ENCODE assay signal across 8 mouse cellular contexts in genomic region chr4:82506731-82507331, GRCm38 (mm10).
DNase-seq lines count a peak whose midpoint lies in the region; ATAC-seq and TF ChIP-seq lines count a peak whose summit lies in the region.

No protein-coding gene starts in this region.

- no peaks in the 10 kb centered on the region for H3K36me3 ChIP-seq in heart, embryonic 12.5 days
- H3K36me3 ChIP-seq in kidney, postnatal 0 days (ENCODE audit: insufficient read depth, low read length) = no peaks in the 10 kb centered on the region
- H3K36me3 ChIP-seq in testis, adult 2 months (ENCODE audit: control insufficient read depth, insufficient read depth, low read length) = no peaks in the 10 kb centered on the region

- no peak for TF ChIP-seq POLR2A in brain, embryonic 14.5 days (IDR thresholded peaks at IDR 0.05; ENCODE audit: borderline replicate concordance, extremely low read depth, insufficient read depth, insufficient read length, poor library complexity, severe bottlenecking)
- TF ChIP-seq POLR2A in testis, adult 2 months (IDR thresholded peaks at IDR 0.05; ENCODE audit: control insufficient read depth, low read depth, low read length) = no peak

- no peaks in the 10 kb centered on the region for H3K27me3 ChIP-seq in heart, embryonic 12.5 days (replicated peaks)
- H3K27me3 ChIP-seq in kidney, postnatal 0 days (ENCODE audit: insufficient read depth, low read length) = no peaks in the 10 kb centered on the region; the same call in 1 of the 2 replicates
- peaks cover 8% of the 10 kb centered on the region for H3K27me3 ChIP-seq in testis, adult 2 months (ENCODE audit: control insufficient read depth, insufficient read depth, low read length)

- H3K4me3 ChIP-seq in heart, embryonic 12.5 days = peak overlapping the region; percentile 99
- peak overlapping the region; percentile 77 for H3K4me3 ChIP-seq in kidney, postnatal 0 days (replicated peaks; ENCODE audit: low read depth, low read length)
- H3K4me3 ChIP-seq in testis, adult 2 months (ENCODE audit: control insufficient read depth, low read depth, low read length) = peak overlapping the region; percentile 69

- peak overlapping the region; percentile 95 for H3K4me2 ChIP-seq in heart, embryonic 12.5 days
- H3K4me2 ChIP-seq in kidney, postnatal 0 days (ENCODE audit: low read length) = peak overlapping the region; percentile 87

- DNase-seq in right cerebral cortex, postnatal 10 days (ENCODE audit: low spot score in 2 of 2) = peak; percentile 76 to 85
- DNase-seq in right cerebral cortex, postnatal 14 days = no peak
- peak; percentile 98 for DNase-seq in brain, embryonic 14.5 days (ENCODE audit: low read depth)
- DNase-seq in kidney, postnatal 0 days (ENCODE audit: low spot score) = peak; percentile 83
- DNase-seq in lung, postnatal 14 days = peak; percentile 65
- DNase-seq in thymus, adult 18-20 months = no peak

- TF ChIP-seq CTCF in brain, embryonic 14.5 days (IDR thresholded peaks at IDR 0.05; ENCODE audit: borderline replicate concordance, extremely low read depth, insufficient read depth, insufficient read length) = no peak
- TF ChIP-seq CTCF in kidney, postnatal 0 days (IDR thresholded peaks at IDR 0.05; ENCODE audit: low read depth) = no peak; the same call in 1 of the 2 replicates
- TF ChIP-seq CTCF in testis, adult 2 months (IDR thresholded peaks at IDR 0.05; ENCODE audit: control insufficient read depth, insufficient read depth, insufficient replicate concordance, low read depth, low read length) = no peak

- WGBS in heart, embryonic 12.5 days = under 1% methylated on average over 29 of the region's 30 CpGs
- WGBS in kidney, postnatal 0 days = 0% methylated on average over 27 of the region's 30 CpGs

- H3K9me3 ChIP-seq in heart, embryonic 12.5 days (replicated peaks) = no peaks in the 10 kb centered on the region
- H3K9me3 ChIP-seq in kidney, postnatal 0 days (replicated peaks; ENCODE audit: low read length) = no peaks in the 10 kb centered on the region

- peak overlapping the region; percentile 100 for H3K9ac ChIP-seq in heart, embryonic 12.5 days
- H3K9ac ChIP-seq in kidney, postnatal 0 days (ENCODE audit: low read depth, low read length) = peak overlapping the region; percentile 83

- peak; percentile 56 for ATAC-seq in heart, embryonic 12.5 days (ENCODE audit: insufficient number of reproducible peaks, low FRiP score)
- ATAC-seq in kidney, postnatal 0 days (replicated peaks; ENCODE audit: low FRiP score, low read depth) = peak; percentile 53

- H3K27ac ChIP-seq in heart, embryonic 12.5 days (ENCODE audit: poor library complexity, severe bottlenecking) = peak overlapping the region; percentile 99
- peak overlapping the region; percentile 99 for H3K27ac ChIP-seq in kidney, postnatal 0 days
- peak overlapping the region; percentile 61 for H3K27ac ChIP-seq in testis, adult 2 months (ENCODE audit: control insufficient read depth, insufficient read depth, low read depth, low read length)

- H3K4me1 ChIP-seq in heart, embryonic 12.5 days (replicated peaks) = peaks cover 30% of the 10 kb centered on the region
- H3K4me1 ChIP-seq in kidney, postnatal 0 days (replicated peaks; ENCODE audit: insufficient read depth, low read length) = 0 out of 2 replicates have a peak, but pooled peaks cover 6% of the 10 kb centered on the region
- peaks cover 26% of the 10 kb centered on the region for H3K4me1 ChIP-seq in testis, adult 2 months (ENCODE audit: control insufficient read depth, insufficient read depth, low read length)

Comparison
In these comparisons a context has a peak if more than half of its experiments do, and no peak if none do; other contexts are left out.
1. DNase-seq: peak in right cerebral cortex, postnatal 10 days (2 of 2), brain, embryonic 14.5 days (single experiment), kidney, postnatal 0 days (single experiment) and lung, postnatal 14 days (single experiment); none in right cerebral cortex, postnatal 14 days (single experiment) and thymus, adult 18-20 months (0 of 2).
2. Peak in every context shown above with its lines, with median percentiles within 50 percentile points of each other: H3K27ac ChIP-seq and H3K4me3 ChIP-seq.